Mouse (Mus musculus) lung, postnatal 36 days (tissue): Measurements from ENCODE around the gene Ppp1r32.

ENCODE experiments used
- DNase-seq: peaks from one replicate; pipeline ENCODE4 v3.0.0; 2022; ENCODE audit warnings: mixed read lengths

The Ppp1r32 gene

GRCm38 (mm10) chr19:10457484-10457800 is 25.3 kb downstream of the Ppp1r32 start:
- peak; percentile 67 for DNase-seq

- DNase-seq: peak; percentile 58
Observed at GRCm38 (mm10) chr19:10456752-10457483, 25.8 kb downstream of the Ppp1r32 start, which contains the start of gene Lrrc10b. Lrrc10b (minus strand) TSS chr19:10457473.

GRCm38 (mm10) chr19:10455437-10455806 is 27.3 kb downstream of the Ppp1r32 start:
- no peak for DNase-seq

- DNase-seq: no peak
Observed at GRCm38 (mm10) chr19:10454718-10455436, 27.9 kb downstream of the Ppp1r32 start.

GRCm38 (mm10) chr19:10449708-10450107 is 33.0 kb downstream of the Ppp1r32 start:
- DNase-seq: peak; percentile 89

GRCm38 (mm10) chr19:10449190-10449589 is 33.5 kb downstream of the Ppp1r32 start:
- DNase-seq: no peak

- no peak for DNase-seq
Observed at GRCm38 (mm10) chr19:10448275-10448674, 34.5 kb downstream of the Ppp1r32 start.

- DNase-seq: no peak
Observed at GRCm38 (mm10) chr19:10444685-10445369, 37.9 kb downstream of the Ppp1r32 start.

- peak; percentile 41 for DNase-seq
Observed at GRCm38 (mm10) chr19:10437521-10437920, 45.2 kb downstream of the Ppp1r32 start.

- DNase-seq: peak; percentile 47
Observed at GRCm38 (mm10) chr19:10436726-10437125, 46.0 kb downstream of the Ppp1r32 start.

GRCm38 (mm10) chr19:10435908-10436307 is 46.8 kb downstream of the Ppp1r32 start:
- peak; percentile 87 for DNase-seq

- peak; percentile 83 for DNase-seq
Observed at GRCm38 (mm10) chr19:10434927-10435326, 47.8 kb downstream of the Ppp1r32 start.

GRCm38 (mm10) chr19:10433879-10434540 is 48.7 kb downstream of the Ppp1r32 start:
- no peak for DNase-seq

GRCm38 (mm10) chr19:10433225-10433624 is 49.5 kb downstream of the Ppp1r32 start:
- no peak for DNase-seq

GRCm38 (mm10) chr19:10431841-10432240 is 50.9 kb downstream of the Ppp1r32 start:
- no peak for DNase-seq

GRCm38 (mm10) chr19:10431410-10431809 is 51.3 kb downstream of the Ppp1r32 start:
- DNase-seq: no peak

- peak; percentile 12 for DNase-seq
Observed at GRCm38 (mm10) chr19:10429371-10429770, 53.4 kb downstream of the Ppp1r32 start.

GRCm38 (mm10) chr19:10427431-10427830 is 55.3 kb downstream of the Ppp1r32 start:
- DNase-seq: no peak

GRCm38 (mm10) chr19:10426793-10427192 is 55.9 kb downstream of the Ppp1r32 start:
- no peak for DNase-seq

GRCm38 (mm10) chr19:10426312-10426711 is 56.4 kb downstream of the Ppp1r32 start:
- no peak for DNase-seq

GRCm38 (mm10) chr19:10425484-10426270 is 57.1 kb downstream of the Ppp1r32 start:
- DNase-seq: no peak

- DNase-seq: peak; percentile 12
Observed at GRCm38 (mm10) chr19:10424751-10425150, 58.0 kb downstream of the Ppp1r32 start.
